Mouse (Mus musculus): ENCODE data around the gene B3gnt3.

GRCm38 (mm10) chr8:71728240-71728785 lies 26.7 kb upstream of the B3gnt3 start:
- TF ChIP-seq CTCF (IDR thresholded peaks at IDR 0.05) (no peak), POLR2A (IDR thresholded peaks at IDR 0.05; ENCODE audit: insufficient read depth, low read depth, low read length) (no peak), EP300 (IDR thresholded peaks at IDR 0.05; ENCODE audit: insufficient read depth, low read depth, low read length) (no peak)

Measured in heart, adult 2 months (tissue).